Mouse (Mus musculus) c-Kit-negative CD71-positive TER-119-positive erythroid progenitor cells, embryonic 14.5 days (primary cell): ENCODE measurements around the gene Sema5b.

Experiments used
- DNase-seq: peaks from one replicate; pipeline ENCODE4 v3.0.0-alpha.2; 2013; ENCODE audit warnings: low read depth, low spot score

The Sema5b gene

GRCm38 (mm10) chr16:35592274-35593065, 51.5 kb downstream of the Sema5b start:
- no peak for DNase-seq

- DNase-seq, result no peak
Observed at GRCm38 (mm10) chr16:35593474-35593873, 52.5 kb downstream of the Sema5b start.

- DNase-seq, result no peak
Observed at GRCm38 (mm10) chr16:35596241-35596640, 55.3 kb downstream of the Sema5b start.

GRCm38 (mm10) chr16:35596661-35597350, 55.9 kb downstream of the Sema5b start:
- no peak for DNase-seq

- DNase-seq, result no peak
Observed at GRCm38 (mm10) chr16:35597991-35598390, 57.0 kb downstream of the Sema5b start.

- DNase-seq, result no peak
Observed at GRCm38 (mm10) chr16:35598802-35599201, 57.9 kb downstream of the Sema5b start.

- no peak for DNase-seq
Observed at GRCm38 (mm10) chr16:35600282-35600681, 59.3 kb downstream of the Sema5b start.

GRCm38 (mm10) chr16:35601426-35601825, 60.5 kb downstream of the Sema5b start:
- no peak for DNase-seq

GRCm38 (mm10) chr16:35602529-35602928, 61.6 kb downstream of the Sema5b start:
- DNase-seq, result no peak

- no peak for DNase-seq
Observed at GRCm38 (mm10) chr16:35603729-35604522, 63.0 kb downstream of the Sema5b start.

- DNase-seq, result no peak
Observed at GRCm38 (mm10) chr16:35607250-35607649, 66.3 kb downstream of the Sema5b start.

GRCm38 (mm10) chr16:35608244-35608643, 67.3 kb downstream of the Sema5b start:
- no peak for DNase-seq

GRCm38 (mm10) chr16:35609561-35609960, 68.6 kb downstream of the Sema5b start:
- no peak for DNase-seq

- no peak for DNase-seq
Observed at GRCm38 (mm10) chr16:35613851-35614804, 73.2 kb downstream of the Sema5b start.

GRCm38 (mm10) chr16:35617732-35618131, 76.8 kb downstream of the Sema5b start:
- DNase-seq, result no peak

- DNase-seq, result no peak
Observed at GRCm38 (mm10) chr16:35623026-35623425, 82.1 kb downstream of the Sema5b start.

GRCm38 (mm10) chr16:35623986-35624385, 83.0 kb downstream of the Sema5b start:
- no peak for DNase-seq

GRCm38 (mm10) chr16:35624877-35625276, 83.9 kb downstream of the Sema5b start:
- no peak for DNase-seq

GRCm38 (mm10) chr16:35625286-35626020, 84.5 kb downstream of the Sema5b start:
- DNase-seq, result no peak

GRCm38 (mm10) chr16:35627992-35628607, 87.2 kb downstream of the Sema5b start:
- DNase-seq, result peak; percentile 6
